Mouse (Mus musculus): ENCODE data around the gene Hdac8.

DNA sequence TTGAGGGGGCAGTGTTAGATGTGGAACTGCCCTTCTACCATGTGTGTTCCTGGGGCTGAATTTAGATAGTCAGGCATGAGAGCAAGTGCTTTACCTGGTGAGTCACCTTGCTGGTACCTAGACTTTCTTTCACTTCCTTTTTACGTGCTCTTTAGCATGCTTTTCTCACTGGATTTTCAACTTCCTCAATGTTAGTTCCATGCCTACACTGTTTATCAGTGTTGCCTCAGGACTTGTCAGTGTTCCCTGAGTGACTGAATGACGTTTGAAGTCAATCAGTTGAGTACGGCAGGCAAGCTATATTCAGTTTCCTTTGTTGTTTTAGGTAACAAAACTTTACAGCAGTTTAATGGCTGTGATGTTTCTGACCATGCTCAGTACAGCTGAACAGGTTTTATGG, 120.4 kb downstream of the Hdac8 start:
- TF ChIP-seq POLR2A (IDR thresholded peaks at IDR 0.05; ENCODE audit: extremely low read depth, insufficient read depth, low read length) (no peak), CTCF (IDR thresholded peaks at IDR 0.05; ENCODE audit: low read depth, low read length) (no peak)

Measured in liver, adult 2 months (tissue).